Mouse (Mus musculus) neural tube, embryonic 14.5 days (tissue): ENCODE measurements around the gene Gm20388. TPM values are rescaled to one million over a fixed set of nuclear protein-coding genes. Genes with fewer than 3 reads are reported as not detected.
A peak's percentile ranks its signal among the peaks of the same experiment; 100 is the strongest.

ENCODE experiments used
- ATAC-seq: fragments of 200-750 bp; cut with Nextera tagmentation; 2 replicates; pipeline ENCODE4 v1.8.0; 2017; ENCODE audit warnings: low read depth, mild to moderate bottlenecking, moderate TSS enrichment, moderate library complexity
- H3K27ac ChIP-seq: fragments of 300-500 bp; sonication (generic); 2 replicates; pipeline ENCODE4 v1.5.1; 2014; ENCODE audit warnings: low read depth, mild to moderate bottlenecking, control low read depth, low read length, moderate library complexity, mixed read lengths
- H3K27me3 ChIP-seq: fragments of 300-500 bp; sonication (generic); 2 replicates; pipeline ENCODE4 v1.6.1; 2014; ENCODE audit warnings: low read length; ENCODE audit not compliant: control insufficient read depth, insufficient read depth
- H3K36me3 ChIP-seq: fragments of 300-500 bp; sonication (generic); 2 replicates; pipeline ENCODE4 v1.6.1; 2014; ENCODE audit warnings: low read length, mixed read lengths; ENCODE audit not compliant: control insufficient read depth, insufficient read depth
- H3K4me1 ChIP-seq: fragments of 300-500 bp; sonication (generic); 2 replicates; pipeline ENCODE4 v1.6.1; 2014; ENCODE audit warnings: low read length; ENCODE audit not compliant: control insufficient read depth, insufficient read depth
- H3K4me2 ChIP-seq: fragments of 300-500 bp; sonication (generic); 2 replicates; pipeline ENCODE4 v1.6.1; 2014; ENCODE audit warnings: mild to moderate bottlenecking, low read depth, low read length, control low read depth
- H3K4me3 ChIP-seq: fragments of 300-500 bp; sonication (generic); 2 replicates; pipeline ENCODE4 v1.5.1; 2014; ENCODE audit warnings: low read depth, low read length, control low read depth, mixed read lengths
- H3K9ac ChIP-seq: fragments of 300-500 bp; sonication (generic); replicated peaks from 2 replicates; pipeline ENCODE4 v1.6.1; 2014; ENCODE audit warnings: low read depth, mild to moderate bottlenecking, control low read depth, low read length, mixed read lengths
- H3K9me3 ChIP-seq: fragments of 300-500 bp; sonication (generic); 2 replicates; pipeline ENCODE4 v1.6.1; 2016; ENCODE audit warnings: low read length; ENCODE audit not compliant: control insufficient read depth
- WGBS: fragments of 180-500 bp; shearing (Covaris S2); extraction: QIAGEN DNeasy Blood & Tissue Kit; methylation state at CpG from one replicate; pipeline ENCODE4 v1.1.7; 2014; 5-methylcytosine and 5-hydroxymethylcytosine counted together
- polyA plus RNA-seq: library from polyadenylated mRNA; unstranded; fragments of >200 nt; fragmentation: Nextera tagmentation; extraction: Ambion mirVana; gene quantifications from 2 replicates; pipeline ENCODE4 v1.2.1, GENCODE M21; 2014

Gm20388 gene
- polyA plus RNA-seq, 1 experiment from 2014 or later: 10.3 TPM

DNA sequence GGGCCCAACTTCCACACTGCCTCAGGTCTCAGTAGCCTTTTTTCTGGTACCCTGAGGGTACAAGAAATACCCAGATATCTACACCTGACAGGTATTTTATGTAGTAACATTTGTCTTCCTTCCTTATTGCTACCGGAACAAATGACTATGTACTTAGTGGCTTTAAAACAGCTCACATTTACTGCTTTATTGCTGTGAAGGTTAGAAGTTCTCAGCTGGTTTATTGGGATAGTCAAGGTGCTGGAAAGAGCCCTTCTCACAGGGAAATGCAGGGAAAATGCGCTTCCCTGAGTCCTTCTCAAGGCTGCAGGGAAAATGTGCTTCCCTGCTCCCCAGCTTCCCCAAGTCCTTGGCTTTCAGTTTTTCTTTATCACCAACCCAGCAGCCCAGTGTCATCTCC, 228.3 kb downstream of the Gm20388 start:
- Histone ChIP-seq H3K36me3 (no peaks in the 10 kb centered on the region), H3K27me3 (no peaks in the 10 kb centered on the region), H3K4me2 (no peak overlapping the region), H3K4me1 (no peaks in the 10 kb centered on the region), H3K4me3 (no peak overlapping the region), H3K9ac (no peak overlapping the region), H3K27ac (no peak overlapping the region), H3K9me3 (no peaks in the 10 kb centered on the region)
- ATAC-seq: no peak
- 30% methylated on average over 2 of the region's 2 CpGs for WGBS

GRCm38 (mm10) chr8:120140769-120141168, 230.1 kb downstream of the Gm20388 start:
- Histone ChIP-seq H3K4me1 (peaks cover 11% of the 10 kb centered on the region), H3K4me3 (no peak overlapping the region), H3K9ac (no peak overlapping the region), H3K4me2 (no peak overlapping the region), H3K27ac (no peak overlapping the region), H3K36me3 (no peaks in the 10 kb centered on the region), H3K9me3 (no peaks in the 10 kb centered on the region), H3K27me3 (no peaks in the 10 kb centered on the region)
- 77% methylated on average over 3 of the region's 3 CpGs for WGBS
- ATAC-seq: no peak

DNA sequence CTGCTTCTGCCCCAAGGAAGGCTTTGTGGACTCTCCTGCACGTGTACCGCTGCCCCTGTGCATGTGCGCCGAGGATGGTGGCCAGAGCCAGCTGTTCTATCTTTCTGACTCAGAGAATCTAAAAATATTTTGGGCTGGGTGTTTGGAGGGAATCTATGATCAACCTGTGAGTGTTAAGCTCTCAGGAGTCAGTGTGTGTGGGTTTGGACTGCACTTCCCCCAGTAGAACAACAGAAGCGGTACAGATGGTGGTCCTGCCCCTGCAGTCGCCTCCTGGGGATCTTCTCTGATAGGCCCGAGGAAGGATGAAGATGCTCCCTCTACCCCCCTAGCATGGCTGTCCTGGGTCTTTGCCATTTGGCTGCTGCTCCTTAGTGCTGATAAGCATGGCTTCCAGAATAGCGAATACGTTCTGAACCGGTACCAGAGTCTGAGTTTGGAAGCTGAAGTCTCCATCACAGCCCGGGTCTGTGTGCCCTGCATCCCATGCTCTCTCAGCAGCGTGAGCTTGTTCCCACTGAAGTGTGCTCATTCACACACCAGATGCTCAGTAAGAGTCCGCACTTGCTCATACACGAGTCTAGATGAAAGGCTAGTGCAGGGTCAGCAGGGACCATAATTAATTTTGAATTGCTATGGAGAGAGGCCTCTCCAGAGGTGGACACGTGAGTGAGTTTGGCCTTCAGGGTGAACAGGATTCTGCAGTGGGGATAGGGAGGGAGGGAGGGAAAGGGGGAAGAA, 233.4 kb downstream of the Gm20388 start:
- Histone ChIP-seq H3K27me3 (no peaks in the 10 kb centered on the region), H3K4me2 (no peak overlapping the region), H3K4me1 (peaks cover 11% of the 10 kb centered on the region), H3K27ac (no peak overlapping the region), H3K4me3 (no peak overlapping the region), H3K9ac (no peak overlapping the region), H3K36me3 (no peaks in the 10 kb centered on the region), H3K9me3 (no peaks in the 10 kb centered on the region)
- ATAC-seq: peak; percentile 24; the same call in 1 of the 2 replicates
- 55% methylated on average over 15 of the region's 15 CpGs for WGBS

- peak; percentile 21; the same call in 1 of the 2 replicates for ATAC-seq
- Histone ChIP-seq H3K4me1 (peaks cover 11% of the 10 kb centered on the region), H3K27ac (peak overlapping the region; percentile 69), H3K9me3 (no peaks in the 10 kb centered on the region), H3K36me3 (no peaks in the 10 kb centered on the region), H3K27me3 (no peaks in the 10 kb centered on the region), H3K4me2 (no peak overlapping the region), H3K9ac (0 out of 2 replicates have a peak overlapping the region, but pooled peaks have one; percentile 18), H3K4me3 (no peak overlapping the region)
- WGBS: 55% methylated on average over 12 of the region's 12 CpGs
Measured at GRCm38 (mm10) chr8:120144652-120145301, 234.1 kb downstream of the Gm20388 start.

DNA sequence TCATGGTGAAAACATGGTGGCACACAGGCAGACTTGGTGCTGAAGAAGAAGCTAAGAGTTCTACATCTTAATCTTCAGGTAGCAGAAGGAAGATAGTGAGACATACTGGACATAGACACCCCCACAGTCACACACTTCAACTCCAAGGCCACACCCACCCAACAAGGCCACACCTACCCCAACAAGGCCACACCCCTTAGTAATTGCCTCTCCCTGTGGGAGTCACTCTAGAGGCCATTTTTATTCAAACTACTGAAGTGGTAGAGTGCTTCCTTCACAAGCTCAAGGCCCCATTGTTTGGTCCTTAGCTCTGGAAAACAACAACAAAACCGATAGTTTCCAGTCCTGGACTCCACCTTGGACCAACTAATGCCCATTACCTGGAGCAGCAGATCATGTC, 235.4 kb downstream of the Gm20388 start:
- Histone ChIP-seq H3K4me3 (no peak overlapping the region), H3K4me1 (peaks cover 11% of the 10 kb centered on the region), H3K27me3 (no peaks in the 10 kb centered on the region), H3K36me3 (no peaks in the 10 kb centered on the region), H3K4me2 (no peak overlapping the region), H3K27ac (no peak overlapping the region), H3K9ac (no peak overlapping the region), H3K9me3 (no peaks in the 10 kb centered on the region)
- ATAC-seq: no peak
- WGBS: 76% methylated on average over 1 of the region's 1 CpGs

DNA sequence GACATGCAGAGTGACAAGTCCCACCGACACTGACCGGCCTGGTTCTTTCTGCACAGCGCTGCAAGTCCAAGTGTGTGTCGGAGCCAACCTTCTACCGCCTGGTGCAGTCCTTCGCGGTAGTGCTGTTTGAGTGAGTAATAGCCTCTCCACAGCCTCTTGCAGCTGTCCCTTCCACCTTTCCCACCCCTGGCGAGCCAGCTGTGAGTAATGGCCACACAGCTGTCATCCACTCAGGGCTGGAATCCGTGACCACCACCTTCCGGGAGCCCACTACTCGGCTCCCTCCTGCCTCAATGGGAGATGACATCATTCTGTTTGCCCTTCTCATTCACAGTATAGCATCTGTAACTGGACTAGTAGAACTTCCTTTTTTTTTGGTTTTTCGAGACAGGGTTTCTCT, 239.4 kb downstream of the Gm20388 start:
- H3K9me3 ChIP-seq: no peaks in the 10 kb centered on the region
- WGBS: 59% methylated on average over 12 of the region's 12 CpGs
- ATAC-seq: no peak

DNA sequence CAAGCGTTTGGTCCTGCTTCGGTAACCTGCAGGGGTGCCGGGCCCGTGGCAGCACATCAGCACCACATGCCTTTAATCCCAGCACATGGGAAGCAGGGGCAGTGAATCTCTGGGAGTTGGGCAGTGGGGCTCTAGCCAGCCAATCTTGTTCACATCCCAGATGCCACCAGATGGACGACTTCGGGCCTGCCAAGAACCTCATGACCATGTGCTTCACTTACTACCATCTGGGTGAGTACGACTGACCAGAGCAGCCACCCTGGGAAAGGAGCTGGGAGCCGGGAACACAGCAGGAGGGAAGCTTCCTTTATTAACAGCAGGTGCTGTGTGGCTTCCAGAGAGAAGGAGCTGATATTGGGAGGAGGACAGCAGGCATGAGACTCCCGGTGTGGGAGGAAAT, 240.5 kb downstream of the Gm20388 start:
- no peaks in the 10 kb centered on the region for H3K27me3 ChIP-seq
- H3K4me2 ChIP-seq: no peak overlapping the region
- H3K36me3 ChIP-seq: no peaks in the 10 kb centered on the region
- H3K9ac ChIP-seq: no peak overlapping the region
- H3K9me3 ChIP-seq: no peaks in the 10 kb centered on the region
- WGBS: 72% methylated on average over 9 of the region's 9 CpGs
- ATAC-seq: no peak
- H3K4me3 ChIP-seq: no peak overlapping the region
- H3K4me1 ChIP-seq: 0 out of 2 replicates have a peak, but pooled peaks cover 2% of the 10 kb centered on the region
- no peak overlapping the region for H3K27ac ChIP-seq

More for the DNA sequence above, 239.4 kb downstream of the Gm20388 start:
- H3K4me3 ChIP-seq: no peak overlapping the region
- H3K36me3 ChIP-seq: no peaks in the 10 kb centered on the region
- no peaks in the 10 kb centered on the region for H3K27me3 ChIP-seq
- H3K9ac ChIP-seq: no peak overlapping the region
- H3K4me2 ChIP-seq: no peak overlapping the region
- H3K4me1 ChIP-seq: 0 out of 2 replicates have a peak, but pooled peaks cover 3% of the 10 kb centered on the region
- no peak overlapping the region for H3K27ac ChIP-seq

GRCm38 (mm10) chr8:120152636-120153035, 242.0 kb downstream of the Gm20388 start:
- no peaks in the 10 kb centered on the region for H3K9me3 ChIP-seq
- H3K27ac ChIP-seq: no peak overlapping the region
- H3K4me3 ChIP-seq: no peak overlapping the region
- no peaks in the 10 kb centered on the region for H3K36me3 ChIP-seq
- no peaks in the 10 kb centered on the region for H3K27me3 ChIP-seq
- no peak overlapping the region for H3K9ac ChIP-seq
- 0 out of 2 replicates have a peak, but pooled peaks cover 2% of the 10 kb centered on the region for H3K4me1 ChIP-seq
- H3K4me2 ChIP-seq: no peak overlapping the region
- no peak for ATAC-seq
- WGBS: 66% methylated on average over 7 of the region's 7 CpGs

- ATAC-seq: no peak
- no peak overlapping the region for H3K27ac ChIP-seq
- H3K27me3 ChIP-seq: no peaks in the 10 kb centered on the region
- H3K4me3 ChIP-seq: no peak overlapping the region
- no peak overlapping the region for H3K9ac ChIP-seq
- WGBS: 83% methylated on average over 8 of the region's 8 CpGs
- 0 out of 2 replicates have a peak, but pooled peaks cover 5% of the 10 kb centered on the region for H3K36me3 ChIP-seq
- no peaks in the 10 kb centered on the region for H3K9me3 ChIP-seq
- no peak overlapping the region for H3K4me2 ChIP-seq
- no peaks in the 10 kb centered on the region for H3K4me1 ChIP-seq
Measured at GRCm38 (mm10) chr8:120160366-120160765, 249.7 kb downstream of the Gm20388 start.
